Mouse (Mus musculus) midbrain, embryonic 15.5 days (tissue): ENCODE results near the gene Flrt3. TPM values are rescaled to one million over a fixed set of nuclear protein-coding genes. Genes with fewer than 3 reads are reported as not detected.

ENCODE experiments used
- ATAC-seq: fragments of 200-750 bp; cut with Nextera tagmentation; replicated peaks from 2 replicates; pipeline ENCODE4 v1.8.0; 2017; ENCODE audit warnings: moderate TSS enrichment
- H3K27ac ChIP-seq: fragments of 300-500 bp; sonication (generic); 2 replicates; pipeline ENCODE4 v1.5.1; 2015; ENCODE audit warnings: mild to moderate bottlenecking, inconsistent platforms
- H3K27me3 ChIP-seq: fragments of 300-500 bp; sonication (generic); replicated peaks from 2 replicates; pipeline ENCODE4 v1.6.1; 2015; ENCODE audit warnings: inconsistent platforms
- H3K36me3 ChIP-seq: fragments of 300-500 bp; sonication (generic); replicated peaks from 2 replicates; pipeline ENCODE4 v1.6.1; 2015; ENCODE audit warnings: inconsistent platforms
- H3K4me1 ChIP-seq: fragments of 300-500 bp; sonication (generic); 2 replicates; pipeline ENCODE4 v1.6.1; 2015; ENCODE audit warnings: inconsistent platforms
- H3K4me2 ChIP-seq: fragments of 300-500 bp; sonication (generic); 2 replicates; pipeline ENCODE4 v1.6.1; 2015; ENCODE audit warnings: inconsistent platforms, mild to moderate bottlenecking, moderate library complexity
- H3K4me3 ChIP-seq: fragments of 300-500 bp; sonication (generic); 2 replicates; pipeline ENCODE4 v1.5.1; 2015; ENCODE audit warnings: mild to moderate bottlenecking, inconsistent platforms
- H3K9ac ChIP-seq: fragments of 300-500 bp; sonication (generic); 2 replicates; pipeline ENCODE4 v1.6.1; 2015; ENCODE audit warnings: mild to moderate bottlenecking, inconsistent platforms
- H3K9me3 ChIP-seq: fragments of 300-500 bp; sonication (generic); 2 replicates; pipeline ENCODE4 v1.6.1; 2016; ENCODE audit warnings: inconsistent platforms
- WGBS: fragments of 180-500 bp; shearing (Covaris S2); methylation state at CpG from one replicate; pipeline ENCODE4 v1.1.7; 2015; ENCODE audit warnings: mixed read lengths; 5-methylcytosine and 5-hydroxymethylcytosine counted together
- polyA plus RNA-seq: library from polyadenylated mRNA; unstranded; fragments of >200 nt; fragmentation: Nextera tagmentation; extraction: Ambion mirVana; gene quantifications from 2 replicates; pipeline ENCODE4 v1.2.1, GENCODE M21; 2015

Flrt3 gene
- 43.6 and 45.8 TPM in 2 replicates for polyA plus RNA-seq

GRCm38 (mm10) chr2:140670963-140671702 is at the start of gene Flrt3:
TSS of gene Flrt3 (minus strand) at chr2:140671469.
- peaks cover 17% of the 10 kb centered on the region for H3K4me1 ChIP-seq

GRCm38 (mm10) chr2:140717407-140717806 is 46.1 kb upstream of the Flrt3 start:
- no peak for ATAC-seq
- Histone ChIP-seq H3K4me2 (no peak overlapping the region), H3K27ac (no peak overlapping the region), H3K9ac (no peak overlapping the region), H3K4me1 (no peaks in the 10 kb centered on the region), H3K27me3 (no peaks in the 10 kb centered on the region), H3K36me3 (no peaks in the 10 kb centered on the region), H3K4me3 (no peak overlapping the region), H3K9me3 (no peaks in the 10 kb centered on the region)
- 88% methylated on average over 9 of the region's 9 CpGs for WGBS

More at GRCm38 (mm10) chr2:140670963-140671702, at the start of gene Flrt3:
- under 1% methylated on average over 26 of the region's 26 CpGs for WGBS
- H3K27ac ChIP-seq, result peak within 1 kb of the TSS; percentile 83
- H3K27me3 ChIP-seq, result no peaks in the 10 kb centered on the region
- peak; percentile 98 for ATAC-seq
- peak within 1 kb of the TSS; percentile 60 for H3K4me3 ChIP-seq
- peak within 1 kb of the TSS; percentile 62 for H3K9ac ChIP-seq
- no peaks in the 10 kb centered on the region for H3K36me3 ChIP-seq
- H3K9me3 ChIP-seq, result no peaks in the 10 kb centered on the region
- peak within 1 kb of the TSS; percentile 48 for H3K4me2 ChIP-seq

- H3K4me2 ChIP-seq, result no peak overlapping the region
- H3K27ac ChIP-seq, result no peak overlapping the region
- H3K4me1 ChIP-seq, result no peaks in the 10 kb centered on the region
- H3K9ac ChIP-seq, result no peak overlapping the region
- WGBS, result 87% methylated on average over 4 of the region's 4 CpGs
- ATAC-seq, result no peak
- H3K36me3 ChIP-seq, result no peaks in the 10 kb centered on the region
- no peak overlapping the region for H3K4me3 ChIP-seq
- no peaks in the 10 kb centered on the region for H3K9me3 ChIP-seq
- no peaks in the 10 kb centered on the region for H3K27me3 ChIP-seq
Observed at GRCm38 (mm10) chr2:140715822-140716221, 44.6 kb upstream of the Flrt3 start.

GRCm38 (mm10) chr2:140707550-140707949 is 36.3 kb upstream of the Flrt3 start:
- no peak overlapping the region for H3K4me3 ChIP-seq
- ATAC-seq, result no peak
- H3K36me3 ChIP-seq, result no peaks in the 10 kb centered on the region
- 73% methylated on average over 5 of the region's 5 CpGs for WGBS
- H3K4me2 ChIP-seq, result no peak overlapping the region
- no peak overlapping the region for H3K27ac ChIP-seq
- no peaks in the 10 kb centered on the region for H3K27me3 ChIP-seq
- no peaks in the 10 kb centered on the region for H3K9me3 ChIP-seq
- H3K4me1 ChIP-seq, result peaks cover 18% of the 10 kb centered on the region
- H3K9ac ChIP-seq, result no peak overlapping the region

- Histone ChIP-seq H3K4me2 (no peak overlapping the region), H3K9ac (no peak overlapping the region), H3K9me3 (no peaks in the 10 kb centered on the region), H3K27ac (no peak overlapping the region), H3K27me3 (no peaks in the 10 kb centered on the region), H3K4me1 (peaks cover 18% of the 10 kb centered on the region), H3K4me3 (no peak overlapping the region), H3K36me3 (no peaks in the 10 kb centered on the region)
- WGBS, result 2% methylated on average over 2 of the region's 2 CpGs
- ATAC-seq, result no peak
Observed at GRCm38 (mm10) chr2:140705278-140705677, 34.0 kb upstream of the Flrt3 start.

- peaks cover 18% of the 10 kb centered on the region for H3K4me1 ChIP-seq
- H3K9me3 ChIP-seq, result no peaks in the 10 kb centered on the region
- H3K4me3 ChIP-seq, result no peak overlapping the region
- no peak overlapping the region for H3K27ac ChIP-seq
- H3K9ac ChIP-seq, result no peak overlapping the region
- no peak for ATAC-seq
- no peak overlapping the region for H3K4me2 ChIP-seq
- H3K27me3 ChIP-seq, result no peaks in the 10 kb centered on the region
- 9% methylated on average over 3 of the region's 3 CpGs for WGBS
- H3K36me3 ChIP-seq, result no peaks in the 10 kb centered on the region
Observed at GRCm38 (mm10) chr2:140704146-140704545, 32.9 kb upstream of the Flrt3 start.

GRCm38 (mm10) chr2:140703377-140703776 is 32.1 kb upstream of the Flrt3 start:
- Histone ChIP-seq H3K36me3 (no peaks in the 10 kb centered on the region), H3K4me3 (no peak overlapping the region)
- ATAC-seq, result 0 out of 2 replicates have a peak, but pooled peaks have one; percentile 27

GRCm38 (mm10) chr2:140698585-140698984 is 27.3 kb upstream of the Flrt3 start:
- no peak for ATAC-seq
- H3K9me3 ChIP-seq, result no peaks in the 10 kb centered on the region
- peaks cover 10% of the 10 kb centered on the region; the same call in 1 of the 2 replicates for H3K4me1 ChIP-seq
- no peak overlapping the region for H3K4me3 ChIP-seq
- no peak overlapping the region for H3K27ac ChIP-seq
- WGBS, result 16% methylated on average over 3 of the region's 3 CpGs
- H3K36me3 ChIP-seq, result no peaks in the 10 kb centered on the region
- no peaks in the 10 kb centered on the region for H3K27me3 ChIP-seq
- no peak overlapping the region for H3K9ac ChIP-seq
- no peak overlapping the region for H3K4me2 ChIP-seq

More at GRCm38 (mm10) chr2:140703377-140703776, 32.1 kb upstream of the Flrt3 start:
- Histone ChIP-seq H3K4me2 (no peak overlapping the region), H3K9ac (no peak overlapping the region), H3K4me1 (peaks cover 24% of the 10 kb centered on the region), H3K27ac (no peak overlapping the region), H3K9me3 (no peaks in the 10 kb centered on the region), H3K27me3 (no peaks in the 10 kb centered on the region)
- WGBS, result 28% methylated on average over 4 of the region's 4 CpGs

GRCm38 (mm10) chr2:140693845-140694244 is 22.6 kb upstream of the Flrt3 start:
- no peak overlapping the region for H3K4me3 ChIP-seq
- peaks cover 7% of the 10 kb centered on the region; the same call in 1 of the 2 replicates for H3K4me1 ChIP-seq
- ATAC-seq, result no peak
- no peak overlapping the region for H3K4me2 ChIP-seq
- H3K9me3 ChIP-seq, result no peaks in the 10 kb centered on the region
- WGBS, result 93% methylated on average over 5 of the region's 5 CpGs
- H3K36me3 ChIP-seq, result no peaks in the 10 kb centered on the region
- H3K9ac ChIP-seq, result no peak overlapping the region
- no peaks in the 10 kb centered on the region for H3K27me3 ChIP-seq
- H3K27ac ChIP-seq, result no peak overlapping the region

GRCm38 (mm10) chr2:140692461-140692860 is 21.2 kb upstream of the Flrt3 start:
- no peaks in the 10 kb centered on the region for H3K36me3 ChIP-seq
- H3K4me3 ChIP-seq, result no peak overlapping the region
- ATAC-seq, result no peak
- no peak overlapping the region for H3K9ac ChIP-seq
- H3K4me2 ChIP-seq, result no peak overlapping the region
- no peak overlapping the region for H3K27ac ChIP-seq
- H3K4me1 ChIP-seq, result no peaks in the 10 kb centered on the region
- no peaks in the 10 kb centered on the region for H3K9me3 ChIP-seq
- no peaks in the 10 kb centered on the region for H3K27me3 ChIP-seq
- WGBS, result 82% methylated on average over 4 of the region's 4 CpGs

GRCm38 (mm10) chr2:140691403-140691802 is 20.1 kb upstream of the Flrt3 start:
- H3K4me2 ChIP-seq, result no peak overlapping the region
- H3K36me3 ChIP-seq, result no peaks in the 10 kb centered on the region
- H3K27ac ChIP-seq, result no peak overlapping the region
- H3K9me3 ChIP-seq, result no peaks in the 10 kb centered on the region
- no peak overlapping the region for H3K9ac ChIP-seq
- H3K4me1 ChIP-seq, result no peaks in the 10 kb centered on the region
- no peaks in the 10 kb centered on the region for H3K27me3 ChIP-seq
- WGBS, result 94% methylated on average over 1 of the region's 1 CpGs
- no peak for ATAC-seq
- H3K4me3 ChIP-seq, result no peak overlapping the region

- H3K36me3 ChIP-seq, result no peaks in the 10 kb centered on the region
- 84% methylated on average over 2 of the region's 2 CpGs for WGBS
- ATAC-seq, result no peak
Observed at GRCm38 (mm10) chr2:140690906-140691305, 19.6 kb upstream of the Flrt3 start.

GRCm38 (mm10) chr2:140676728-140677127 is 5.5 kb upstream of the Flrt3 start:
- Histone ChIP-seq H3K9me3 (no peaks in the 10 kb centered on the region), H3K36me3 (no peaks in the 10 kb centered on the region), H3K27me3 (no peaks in the 10 kb centered on the region), H3K4me2 (no peak overlapping the region), H3K4me1 (0 out of 2 replicates have a peak, but pooled peaks cover under 1% of the 10 kb centered on the region), H3K27ac (no peak overlapping the region), H3K4me3 (no peak overlapping the region), H3K9ac (no peak overlapping the region)
- 35% methylated on average over 3 of the region's 3 CpGs for WGBS
- ATAC-seq, result no peak

More at GRCm38 (mm10) chr2:140690906-140691305, 19.6 kb upstream of the Flrt3 start:
- no peak overlapping the region for H3K4me3 ChIP-seq
- no peaks in the 10 kb centered on the region for H3K4me1 ChIP-seq
- no peak overlapping the region for H3K27ac ChIP-seq
- no peak overlapping the region for H3K9ac ChIP-seq
- no peak overlapping the region for H3K4me2 ChIP-seq
- H3K27me3 ChIP-seq, result no peaks in the 10 kb centered on the region
- no peaks in the 10 kb centered on the region for H3K9me3 ChIP-seq
